Mouse (Mus musculus): Measurements from ENCODE around the gene Zfp189.

GRCm38 (mm10) chr4:49474583-49474982 lies 46.4 kb upstream of the Zfp189 start:
- TF ChIP-seq CTCF (conservative IDR thresholded peaks at IDR 0.05; ENCODE audit: low read length) (no peak), NANOG (IDR thresholded peaks at IDR 0.05; ENCODE audit: borderline replicate concordance, low read length) (no peak), POU5F1 (IDR thresholded peaks at IDR 0.05; ENCODE audit: borderline replicate concordance, low read length) (no peak)

Data from E14TG2a.4 (cell line).